Mouse (Mus musculus): Measurements from ENCODE around the gene Wdr48.

Gene Wdr48

GRCm38 (mm10) chr9:119970763-119971656 lies 76.3 kb downstream of the Wdr48 start:
- peak; percentile 78 for DNase-seq

GRCm38 (mm10) chr9:119972166-119972565 lies 77.5 kb downstream of the Wdr48 start:
- DNase-seq, result no peak

GRCm38 (mm10) chr9:119972582-119972981 lies 77.9 kb downstream of the Wdr48 start:
- peak; percentile 63 for DNase-seq

GRCm38 (mm10) chr9:119973281-119973680 lies 78.6 kb downstream of the Wdr48 start:
- no peak for DNase-seq

- no peak for DNase-seq
Observed at GRCm38 (mm10) chr9:119973869-119974520, 79.3 kb downstream of the Wdr48 start.

GRCm38 (mm10) chr9:119974609-119975008 lies 79.9 kb downstream of the Wdr48 start:
- no peak for DNase-seq

GRCm38 (mm10) chr9:119975286-119975685 lies 80.6 kb downstream of the Wdr48 start:
- no peak for DNase-seq

Data from cerebellum, adult 11 months (tissue).